Mouse (Mus musculus) liver, postnatal 0 days (tissue): Measurements from ENCODE around the gene Rab31. TPM values are rescaled to one million over a fixed set of nuclear protein-coding genes. Genes with fewer than 3 reads are reported as not detected.

Source experiments
- ATAC-seq: fragments of 200-750 bp; cut with Nextera tagmentation; 2 replicates; pipeline ENCODE4 v1.8.0; 2017; ENCODE audit warnings: mild to moderate bottlenecking, moderate library complexity
- DNase-seq: peaks from one replicate; pipeline ENCODE4 v3.0.0-alpha.2; 2016
- H3K27ac ChIP-seq: fragments of 300-500 bp; sonication (generic); 2 replicates; pipeline ENCODE4 v1.5.1; 2014; ENCODE audit warnings: antibody characterized with exemption, moderate library complexity, mild to moderate bottlenecking, low read depth
- H3K27me3 ChIP-seq: fragments of 300-500 bp; sonication (generic); 2 replicates; pipeline ENCODE4 v1.6.1; 2014; ENCODE audit warnings: low read length, control low read depth, mixed read lengths; ENCODE audit not compliant: insufficient read depth
- H3K36me3 ChIP-seq: fragments of 300-500 bp; sonication (generic); replicated peaks from 2 replicates; pipeline ENCODE4 v1.6.1; 2014; ENCODE audit warnings: mild to moderate bottlenecking, control low read depth, low read length, moderate library complexity, mixed read lengths; ENCODE audit not compliant: insufficient read depth
- H3K4me1 ChIP-seq: fragments of 300-500 bp; sonication (generic); 2 replicates; pipeline ENCODE4 v1.6.1; 2014; ENCODE audit warnings: antibody characterized with exemption, mild to moderate bottlenecking, control low read depth; ENCODE audit not compliant: insufficient read depth
- H3K4me2 ChIP-seq: fragments of 300-500 bp; sonication (generic); 2 replicates; pipeline ENCODE4 v1.6.1; 2014; ENCODE audit warnings: low read depth, mild to moderate bottlenecking, low read length, moderate library complexity, mixed read lengths
- H3K4me3 ChIP-seq: fragments of 300-500 bp; sonication (generic); 2 replicates; pipeline ENCODE4 v1.5.1; 2014; ENCODE audit warnings: low read depth, low read length
- H3K9ac ChIP-seq: fragments of 300-500 bp; sonication (generic); replicated peaks from 2 replicates; pipeline ENCODE4 v1.6.1; 2014; ENCODE audit warnings: mild to moderate bottlenecking, moderate library complexity
- H3K9me3 ChIP-seq: fragments of 300-500 bp; sonication (generic); 2 replicates; pipeline ENCODE4 v1.6.1; 2016; ENCODE audit warnings: mild to moderate bottlenecking, control low read depth, low read length, mixed read lengths
- CTCF ChIP-seq: sonication (generic); IDR thresholded peaks from 2 replicates; pipeline ENCODE4 v1.5.1; 2016; ENCODE audit warnings: antibody characterized with exemption, low read depth
- EP300 ChIP-seq: IDR thresholded peaks from 2 replicates; pipeline ENCODE4 v1.6.1; 2016; ENCODE audit warnings: antibody characterized with exemption, low read depth, mild to moderate bottlenecking
- WGBS: fragments of 180-500 bp; shearing (Covaris S2); extraction: QIAGEN DNeasy Blood & Tissue Kit; methylation state at CpG from one replicate; pipeline ENCODE4 v1.1.7; 2014; ENCODE audit not compliant: insufficient replicate concordance; 5-methylcytosine and 5-hydroxymethylcytosine counted together
- polyA plus RNA-seq: library from polyadenylated mRNA; unstranded; fragments of >200 nt; fragmentation: Nextera tagmentation; extraction: Ambion mirVana; gene quantifications from 2 replicates; pipeline ENCODE4 v1.2.1, GENCODE M21; 2015

Rab31 gene
- polyA plus RNA-seq, 1 experiment from 2014 or later = 7.2 TPM

DNA sequence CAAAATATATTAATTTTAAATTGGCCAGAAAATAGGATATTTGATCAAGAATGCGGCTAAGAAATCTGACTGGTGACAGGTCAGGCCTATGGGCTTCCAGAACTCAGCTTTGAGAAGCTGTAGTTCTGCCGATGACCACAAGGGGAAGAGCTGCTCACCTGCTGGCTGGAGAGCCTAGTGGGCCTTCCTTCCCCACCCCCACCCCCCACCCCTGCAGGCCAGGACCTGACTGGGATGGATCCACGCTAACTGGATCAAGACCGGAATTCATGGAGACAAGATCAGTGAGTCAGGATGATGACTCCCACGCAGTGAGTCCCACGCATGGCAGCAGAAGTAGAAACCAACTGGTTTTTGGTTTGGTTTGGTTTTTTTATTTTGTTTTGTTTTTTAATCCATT lies 46.3 kb downstream of the Rab31 start:
- H3K27ac ChIP-seq = peak overlapping the region; percentile 53

DNA sequence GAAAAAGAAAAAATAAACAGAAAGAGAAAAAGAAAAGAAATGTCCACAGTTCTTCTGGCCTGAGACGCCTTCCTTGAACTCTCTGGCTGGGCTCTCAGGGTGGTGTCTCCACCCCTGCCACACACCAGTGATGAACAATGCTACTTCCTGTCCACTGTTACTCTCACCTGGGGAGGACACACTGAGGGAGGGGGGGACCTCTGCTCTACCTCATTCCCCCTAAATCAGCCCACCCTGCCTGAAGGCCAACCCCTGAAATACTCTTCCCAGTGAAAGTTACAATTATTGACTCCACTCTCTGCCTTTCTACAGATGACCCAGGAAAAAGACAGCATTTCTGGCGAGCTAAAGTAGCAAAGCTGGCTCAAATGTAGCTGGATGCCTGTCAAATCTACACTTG lies 46.7 kb downstream of the Rab31 start:
- ATAC-seq = no peak
- H3K4me3 ChIP-seq = no peak overlapping the region
- H3K9ac ChIP-seq = no peak overlapping the region
- DNase-seq = no peak
- WGBS = 64% methylated on average over 2 of the region's 2 CpGs
- no peaks in the 10 kb centered on the region for H3K27me3 ChIP-seq
- peaks cover 10% of the 10 kb centered on the region for H3K4me1 ChIP-seq
- H3K9me3 ChIP-seq = no peaks in the 10 kb centered on the region
- TF ChIP-seq EP300 (no peak), CTCF (no peak)
- H3K36me3 ChIP-seq = no peaks in the 10 kb centered on the region
- H3K4me2 ChIP-seq = no peak overlapping the region
- peak overlapping the region; percentile 53 for H3K27ac ChIP-seq

More for the DNA sequence above, 46.3 kb downstream of the Rab31 start:
- 78% methylated on average over 6 of the region's 6 CpGs for WGBS
- Histone ChIP-seq H3K9ac (no peak overlapping the region), H3K4me3 (no peak overlapping the region), H3K27me3 (no peaks in the 10 kb centered on the region), H3K36me3 (no peaks in the 10 kb centered on the region), H3K4me2 (no peak overlapping the region), H3K4me1 (peaks cover 12% of the 10 kb centered on the region), H3K9me3 (no peaks in the 10 kb centered on the region)
- ATAC-seq (peak; percentile 7; the same call in 1 of the 2 replicates), DNase-seq (peak; percentile 52)
- no peak for TF ChIP-seq EP300
- peak; percentile 55 for TF ChIP-seq CTCF

DNA sequence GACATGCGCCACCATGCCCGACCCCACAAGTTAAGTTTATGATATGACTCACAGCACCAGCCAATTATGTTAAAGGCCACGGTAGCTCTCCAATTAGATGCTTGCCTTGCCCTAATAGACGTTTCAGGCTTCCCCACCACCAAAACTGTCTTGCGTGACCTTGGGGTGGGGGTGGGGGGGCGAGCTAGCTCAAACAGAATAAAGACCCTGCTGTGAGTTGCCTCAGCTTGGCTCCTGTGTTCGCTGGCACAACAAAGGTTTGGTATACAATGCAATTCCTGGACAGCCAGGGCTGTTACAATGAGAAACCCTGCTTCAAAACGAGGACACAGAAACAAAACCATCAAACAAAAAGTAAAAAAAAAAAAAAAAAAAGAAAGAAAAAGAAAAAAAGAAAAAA lies 47.2 kb downstream of the Rab31 start:
- H3K4me2 ChIP-seq = no peak overlapping the region
- H3K27me3 ChIP-seq = no peaks in the 10 kb centered on the region
- H3K9me3 ChIP-seq = no peaks in the 10 kb centered on the region
- H3K36me3 ChIP-seq = 0 out of 2 replicates have a peak, but pooled peaks cover 3% of the 10 kb centered on the region
- DNase-seq (no peak), ATAC-seq (no peak)
- no peak overlapping the region for H3K9ac ChIP-seq
- H3K4me1 ChIP-seq = peaks cover 7% of the 10 kb centered on the region
- no peak overlapping the region for H3K4me3 ChIP-seq
- WGBS = 59% methylated on average over 8 of the region's 8 CpGs
- TF ChIP-seq EP300 (no peak), CTCF (no peak)
- peak overlapping the region; percentile 53; the same call in 1 of the 2 replicates for H3K27ac ChIP-seq

DNA sequence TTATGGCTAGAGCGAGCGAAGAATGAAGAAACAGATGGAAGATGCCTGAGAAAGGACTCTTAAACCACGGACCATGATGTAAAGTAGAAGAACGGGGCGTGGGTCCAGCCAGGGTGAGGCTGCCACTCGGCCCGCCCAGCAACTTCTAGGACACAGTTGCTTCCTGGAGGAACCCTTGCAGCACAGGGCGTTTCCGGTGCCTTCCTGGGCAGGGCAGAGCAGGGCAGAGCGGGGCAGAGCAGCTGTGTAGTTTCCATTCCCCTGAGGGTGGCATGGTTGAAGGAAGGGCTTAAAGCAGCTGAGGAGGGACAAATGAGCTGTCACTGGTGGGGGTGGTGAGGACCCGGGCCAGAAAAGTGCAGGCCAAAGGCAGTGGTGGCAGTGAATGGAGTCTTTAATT lies 48.3 kb downstream of the Rab31 start:
- H3K27me3 ChIP-seq = no peaks in the 10 kb centered on the region
- H3K36me3 ChIP-seq = 0 out of 2 replicates have a peak, but pooled peaks cover 13% of the 10 kb centered on the region
- ATAC-seq = peak; percentile 81
- DNase-seq = peak; percentile 78
- H3K4me1 ChIP-seq = peaks cover 7% of the 10 kb centered on the region
- WGBS = 38% methylated on average over 11 of the region's 11 CpGs
- peak overlapping the region; percentile 78 for H3K27ac ChIP-seq
- TF ChIP-seq CTCF (0 out of 2 replicates have a peak, but pooled peaks have one; percentile 1), EP300 (no peak)
- H3K4me2 ChIP-seq = peak overlapping the region; percentile 58
- 0 out of 2 replicates have a peak overlapping the region, but pooled peaks have one; percentile 0 for H3K4me3 ChIP-seq
- H3K9ac ChIP-seq = no peak overlapping the region
- H3K9me3 ChIP-seq = no peaks in the 10 kb centered on the region

DNA sequence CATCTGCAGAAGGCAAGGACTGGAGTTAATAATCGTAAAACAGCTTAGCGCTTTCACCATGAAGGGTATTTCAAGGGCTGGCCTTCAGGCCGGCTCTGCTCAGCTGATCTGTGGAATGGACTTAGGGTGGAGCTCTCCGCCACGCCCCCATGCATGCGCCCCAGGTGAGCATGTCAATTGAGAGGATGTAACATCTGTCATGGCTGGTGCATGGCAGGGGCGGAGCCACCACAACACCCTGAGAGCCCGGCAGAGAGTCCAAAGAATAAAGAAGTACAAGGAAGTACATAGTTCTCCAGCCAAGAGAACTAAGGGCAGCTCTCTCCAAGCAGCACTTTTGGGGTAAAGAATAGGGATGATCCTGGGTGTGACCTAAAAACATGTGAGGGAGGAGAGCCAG lies 48.9 kb downstream of the Rab31 start:
- H3K27me3 ChIP-seq = no peaks in the 10 kb centered on the region
- ATAC-seq (peak; percentile 8; the same call in 1 of the 2 replicates), DNase-seq (no peak)
- 0 out of 2 replicates have a peak, but pooled peaks cover 13% of the 10 kb centered on the region for H3K36me3 ChIP-seq
- no peaks in the 10 kb centered on the region for H3K9me3 ChIP-seq
- TF ChIP-seq EP300 (no peak), CTCF (no peak)
- H3K27ac ChIP-seq = peak overlapping the region; percentile 78
- 74% methylated on average over 8 of the region's 8 CpGs for WGBS
- H3K9ac ChIP-seq = no peak overlapping the region
- H3K4me3 ChIP-seq = 0 out of 2 replicates have a peak overlapping the region, but pooled peaks have one; percentile 0
- H3K4me2 ChIP-seq = peak overlapping the region; percentile 58
- H3K4me1 ChIP-seq = peaks cover 7% of the 10 kb centered on the region

DNA sequence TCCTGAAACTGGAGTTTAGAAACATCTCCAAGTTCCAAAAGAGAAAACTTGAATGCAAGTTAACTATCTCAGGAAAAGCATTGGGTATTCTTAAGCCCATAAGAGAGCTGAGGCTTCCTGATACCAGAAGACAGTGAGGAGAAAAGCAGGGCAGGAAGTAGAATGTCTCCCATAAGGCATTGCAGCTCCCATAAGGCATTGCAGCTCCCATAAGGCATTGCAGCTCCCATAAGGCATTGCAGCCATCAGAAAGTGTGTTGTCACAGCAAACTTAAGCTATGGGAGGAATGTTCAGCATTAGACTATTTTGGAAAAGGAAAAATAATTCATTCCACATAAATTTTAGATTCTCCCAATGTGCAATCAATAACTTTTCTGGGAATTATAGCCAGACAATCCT lies 51.2 kb downstream of the Rab31 start:
- TF ChIP-seq EP300 = no peak
- no peak for TF ChIP-seq CTCF
- H3K9ac ChIP-seq = no peak overlapping the region
- peaks cover 7% of the 10 kb centered on the region for H3K4me1 ChIP-seq
- H3K27ac ChIP-seq = no peak overlapping the region
- DNase-seq = no peak
- no peaks in the 10 kb centered on the region for H3K9me3 ChIP-seq
- no peak overlapping the region for H3K4me2 ChIP-seq
- H3K27me3 ChIP-seq = no peaks in the 10 kb centered on the region
- H3K36me3 ChIP-seq = 0 out of 2 replicates have a peak, but pooled peaks cover 13% of the 10 kb centered on the region
- H3K4me3 ChIP-seq = no peak overlapping the region
- no peak for ATAC-seq
